Mouse (Mus musculus): Measurements from ENCODE around the gene Slc4a1. TPM values are rescaled to one million over a fixed set of nuclear protein-coding genes. Genes with fewer than 3 reads are reported as not detected.

The Slc4a1 gene
- polyA plus RNA-seq, 1 experiment from 2014 or later, result 8.9 TPM

- no peaks in the 10 kb centered on the region for H3K9me3 ChIP-seq (ENCODE audit: control insufficient read depth, low read length)
- H3K4me1 ChIP-seq (replicated peaks; ENCODE audit: control insufficient read depth, insufficient read depth, low read length), result peaks cover 9% of the 10 kb centered on the region; the same call in 1 of the 2 replicates
- no peak for ATAC-seq (ENCODE audit: low read depth)
- no peak overlapping the region for H3K9ac ChIP-seq (ENCODE audit: low read length)
- no peak overlapping the region for H3K4me3 ChIP-seq (ENCODE audit: low read length)
- H3K27ac ChIP-seq (ENCODE audit: low read length), result no peak overlapping the region
- WGBS, result 76% methylated on average over 12 of the region's 12 CpGs
- no peaks in the 10 kb centered on the region for H3K36me3 ChIP-seq (ENCODE audit: control insufficient read depth, insufficient read depth, low read length)
- H3K4me2 ChIP-seq (ENCODE audit: low read depth, low read length), result no peak overlapping the region
- H3K27me3 ChIP-seq (ENCODE audit: control insufficient read depth, insufficient read depth, low read depth, low read length), result no peaks in the 10 kb centered on the region; the same call in 1 of the 2 replicates
These were observed 6.1 kb upstream of the Slc4a1 start for GRCm38 (mm10) chr11:102371926-102372685.

- H3K27me3 ChIP-seq (ENCODE audit: control insufficient read depth, insufficient read depth, low read depth, low read length), result no peaks in the 10 kb centered on the region; the same call in 1 of the 2 replicates
- no peaks in the 10 kb centered on the region for H3K36me3 ChIP-seq (ENCODE audit: control insufficient read depth, insufficient read depth, low read length)
- no peak overlapping the region for H3K4me3 ChIP-seq (ENCODE audit: low read length)
- H3K9me3 ChIP-seq (ENCODE audit: control insufficient read depth, low read length), result no peaks in the 10 kb centered on the region
- ATAC-seq (ENCODE audit: low read depth), result no peak
- 30% methylated on average over 7 of the region's 7 CpGs for WGBS
- H3K9ac ChIP-seq (ENCODE audit: low read length), result no peak overlapping the region
- no peak overlapping the region for H3K4me2 ChIP-seq (ENCODE audit: low read depth, low read length)
- H3K27ac ChIP-seq (ENCODE audit: low read length), result no peak overlapping the region
- peaks cover 2% of the 10 kb centered on the region; the same call in 1 of the 2 replicates for H3K4me1 ChIP-seq (replicated peaks; ENCODE audit: control insufficient read depth, insufficient read depth, low read length)
These were observed 4.3 kb upstream of the Slc4a1 start for GRCm38 (mm10) chr11:102370285-102370684.

GRCm38 (mm10) chr11:102369263-102369662 is 3.3 kb upstream of the Slc4a1 start:
- Histone ChIP-seq H3K9ac (ENCODE audit: low read length) (no peak overlapping the region), H3K4me1 (replicated peaks; ENCODE audit: control insufficient read depth, insufficient read depth, low read length) (no peaks in the 10 kb centered on the region), H3K36me3 (ENCODE audit: control insufficient read depth, insufficient read depth, low read length) (no peaks in the 10 kb centered on the region), H3K4me3 (ENCODE audit: low read length) (no peak overlapping the region), H3K27ac (ENCODE audit: low read length) (no peak overlapping the region), H3K4me2 (ENCODE audit: low read depth, low read length) (no peak overlapping the region), H3K27me3 (ENCODE audit: control insufficient read depth, insufficient read depth, low read depth, low read length) (no peaks in the 10 kb centered on the region; the same call in none of the 2 replicates), H3K9me3 (ENCODE audit: control insufficient read depth, low read length) (no peaks in the 10 kb centered on the region)
- WGBS, result 67% methylated on average over 4 of the region's 4 CpGs
- no peak for ATAC-seq (ENCODE audit: low read depth)

GRCm38 (mm10) chr11:102368347-102368746 is 2.3 kb upstream of the Slc4a1 start:
- H3K4me3 ChIP-seq (ENCODE audit: low read length), result no peak overlapping the region
- no peak for ATAC-seq (ENCODE audit: low read depth)
- no peaks in the 10 kb centered on the region; the same call in 1 of the 2 replicates for H3K27me3 ChIP-seq (ENCODE audit: control insufficient read depth, insufficient read depth, low read depth, low read length)
- no peaks in the 10 kb centered on the region for H3K36me3 ChIP-seq (ENCODE audit: control insufficient read depth, insufficient read depth, low read length)
- H3K9me3 ChIP-seq (ENCODE audit: control insufficient read depth, low read length), result no peaks in the 10 kb centered on the region
- no peaks in the 10 kb centered on the region for H3K4me1 ChIP-seq (replicated peaks; ENCODE audit: control insufficient read depth, insufficient read depth, low read length)
- H3K9ac ChIP-seq (ENCODE audit: low read length), result no peak overlapping the region
- H3K4me2 ChIP-seq (ENCODE audit: low read depth, low read length), result no peak overlapping the region
- H3K27ac ChIP-seq (ENCODE audit: low read length), result no peak overlapping the region
- WGBS, result 75% methylated on average over 5 of the region's 5 CpGs

DNA sequence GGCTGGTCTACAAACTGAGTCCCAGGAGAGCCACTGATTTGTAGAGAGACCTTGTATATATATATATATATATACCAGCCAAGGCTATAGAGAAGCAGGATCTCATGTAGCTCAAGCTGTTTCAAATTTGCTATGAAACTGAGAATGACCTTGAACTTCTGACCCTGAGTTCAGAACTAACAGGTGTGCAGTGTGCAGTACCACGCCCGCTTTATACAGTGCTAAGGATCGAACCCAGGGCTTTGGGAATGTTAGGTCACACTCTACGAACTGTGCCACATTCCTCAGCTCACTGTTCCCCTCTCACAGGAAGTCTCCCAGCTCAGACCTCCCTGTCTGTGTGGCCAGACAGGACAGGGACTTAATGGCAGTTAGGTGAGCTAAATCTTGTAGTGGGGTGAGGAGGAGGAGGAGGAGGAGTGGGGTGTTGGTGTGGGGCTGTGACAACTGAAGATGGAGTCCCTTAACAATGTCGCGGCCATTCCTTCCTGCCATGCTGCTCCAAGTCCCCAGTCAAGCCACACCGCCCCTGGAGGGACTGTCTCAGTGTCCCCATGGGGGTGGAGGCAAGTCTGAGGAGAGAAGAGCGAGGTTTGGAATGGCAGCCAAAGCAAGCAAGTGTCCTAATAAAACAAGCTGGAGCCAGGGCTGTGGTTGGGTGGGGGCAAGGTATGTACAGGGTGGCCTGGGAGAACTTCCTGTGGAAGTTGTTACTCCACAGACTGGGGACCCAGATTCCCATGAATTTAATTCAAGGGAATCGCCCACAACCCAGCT is 1.7 kb upstream of the Slc4a1 start:
- no peak overlapping the region for H3K4me2 ChIP-seq (ENCODE audit: low read depth, low read length)
- no peak overlapping the region for H3K9ac ChIP-seq (ENCODE audit: low read length)
- no peaks in the 10 kb centered on the region; the same call in 1 of the 2 replicates for H3K27me3 ChIP-seq (ENCODE audit: control insufficient read depth, insufficient read depth, low read depth, low read length)
- WGBS, result 67% methylated on average over 9 of the region's 9 CpGs
- H3K9me3 ChIP-seq (ENCODE audit: control insufficient read depth, low read length), result no peaks in the 10 kb centered on the region
- no peak overlapping the region for H3K4me3 ChIP-seq (ENCODE audit: low read length)
- H3K4me1 ChIP-seq (replicated peaks; ENCODE audit: control insufficient read depth, insufficient read depth, low read length), result no peaks in the 10 kb centered on the region
- no peak overlapping the region for H3K27ac ChIP-seq (ENCODE audit: low read length)
- no peak for ATAC-seq (ENCODE audit: low read depth)
- no peaks in the 10 kb centered on the region for H3K36me3 ChIP-seq (ENCODE audit: control insufficient read depth, insufficient read depth, low read length)

DNA sequence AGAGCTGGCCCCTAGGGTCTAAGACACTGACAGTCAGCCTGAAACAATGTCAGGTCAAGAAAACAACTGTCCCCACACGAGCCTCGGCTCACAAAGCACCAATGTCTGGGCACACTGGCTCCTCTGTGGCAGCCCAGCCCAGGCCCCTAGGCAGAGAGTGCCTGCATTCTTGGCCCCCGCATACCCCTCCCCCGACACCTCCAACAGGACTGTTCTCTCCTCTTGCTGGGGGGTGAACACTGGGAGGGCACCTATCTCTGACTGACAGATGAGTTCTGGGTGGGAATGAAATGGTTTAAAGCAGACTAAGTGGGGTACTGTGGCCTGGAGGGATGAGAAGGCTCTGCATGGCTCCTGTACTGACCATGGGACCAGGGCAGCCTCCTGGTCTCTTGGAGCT is 304 bp downstream of the Slc4a1 start:
- 55% methylated on average over 4 of the region's 4 CpGs for whole genome bisulfite sequencing
- Histone ChIP-seq H3K4me2 (ENCODE audit: low read depth, low read length) (no peak overlapping the region), H3K9me3 (ENCODE audit: control insufficient read depth, low read length) (no peaks in the 10 kb centered on the region), H3K36me3 (ENCODE audit: control insufficient read depth, insufficient read depth, low read length) (no peaks in the 10 kb centered on the region), H3K27ac (ENCODE audit: low read length) (no peak overlapping the region), H3K27me3 (ENCODE audit: control insufficient read depth, insufficient read depth, low read depth, low read length) (peaks cover 2% of the 10 kb centered on the region; the same call in 1 of the 2 replicates), H3K4me3 (ENCODE audit: low read length) (no peak overlapping the region), H3K9ac (ENCODE audit: low read length) (no peak overlapping the region), H3K4me1 (replicated peaks; ENCODE audit: control insufficient read depth, insufficient read depth, low read length) (no peaks in the 10 kb centered on the region)
- no peak for ATAC-seq (ENCODE audit: low read depth)

- H3K9me3 ChIP-seq (ENCODE audit: control insufficient read depth, low read length), result no peaks in the 10 kb centered on the region
- H3K4me2 ChIP-seq (ENCODE audit: low read depth, low read length), result no peak overlapping the region
- H3K36me3 ChIP-seq (ENCODE audit: control insufficient read depth, insufficient read depth, low read length), result no peaks in the 10 kb centered on the region
- H3K27ac ChIP-seq (ENCODE audit: low read length), result no peak overlapping the region
- H3K4me3 ChIP-seq (ENCODE audit: low read length), result no peak overlapping the region
- peaks cover 2% of the 10 kb centered on the region; the same call in 1 of the 2 replicates for H3K27me3 ChIP-seq (ENCODE audit: control insufficient read depth, insufficient read depth, low read depth, low read length)
- H3K4me1 ChIP-seq (replicated peaks; ENCODE audit: control insufficient read depth, insufficient read depth, low read length), result no peaks in the 10 kb centered on the region
- 57% methylated on average over 14 of the region's 14 CpGs for WGBS
- H3K9ac ChIP-seq (ENCODE audit: low read length), result no peak overlapping the region
- ATAC-seq (ENCODE audit: low read depth), result no peak; the same call in 1 of the 2 replicates
These were observed 1.2 kb downstream of the Slc4a1 start for GRCm38 (mm10) chr11:102364570-102365371.

DNA sequence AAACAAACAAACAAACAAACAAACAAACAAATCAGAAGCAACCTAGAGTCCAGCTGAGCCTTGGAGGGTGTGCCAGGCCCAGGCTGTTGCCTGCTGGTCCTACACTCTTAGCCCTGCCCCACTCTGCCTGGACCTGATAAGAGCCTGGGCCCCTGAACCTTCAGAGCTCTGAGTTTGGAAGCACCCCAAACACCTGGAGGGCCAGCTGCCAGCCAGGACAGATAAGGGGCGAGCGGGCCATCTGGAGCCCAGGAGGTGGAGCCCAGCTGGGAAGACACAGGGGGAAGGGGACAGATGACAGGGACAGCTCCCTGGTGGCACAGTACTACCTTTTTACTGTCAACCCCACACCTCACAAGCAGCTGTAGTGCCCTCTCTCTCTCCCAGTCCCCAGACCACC is 2.4 kb downstream of the Slc4a1 start:
- H3K36me3 ChIP-seq (ENCODE audit: control insufficient read depth, insufficient read depth, low read length), result no peaks in the 10 kb centered on the region
- no peaks in the 10 kb centered on the region for H3K4me1 ChIP-seq (replicated peaks; ENCODE audit: control insufficient read depth, insufficient read depth, low read length)
- no peak overlapping the region for H3K27ac ChIP-seq (ENCODE audit: low read length)
- H3K4me2 ChIP-seq (ENCODE audit: low read depth, low read length), result no peak overlapping the region
- no peaks in the 10 kb centered on the region for H3K9me3 ChIP-seq (ENCODE audit: control insufficient read depth, low read length)
- peaks cover 2% of the 10 kb centered on the region; the same call in 1 of the 2 replicates for H3K27me3 ChIP-seq (ENCODE audit: control insufficient read depth, insufficient read depth, low read depth, low read length)
- no peak overlapping the region for H3K9ac ChIP-seq (ENCODE audit: low read length)
- 17% methylated on average over 2 of the region's 2 CpGs for WGBS
- ATAC-seq (ENCODE audit: low read depth), result no peak
- H3K4me3 ChIP-seq (ENCODE audit: low read length), result no peak overlapping the region

Measured in lung, embryonic 16.5 days (tissue).